Mouse (Mus musculus) MEL (cell line): ENCODE measurements around the gene Dcun1d1. TPM values are rescaled to one million over a fixed set of nuclear protein-coding genes. Genes with fewer than 3 reads are reported as not detected.
A peak's percentile ranks its signal among the peaks of the same experiment; 100 is the strongest.

Experiments
- DNase-seq: peaks from one replicate; pipeline ENCODE4 v3.0.0; 2011; ENCODE audit warnings: low read depth, low spot score
- H3K27ac ChIP-seq: 2 replicates; pipeline ENCODE4 v1.5.1; 2012; ENCODE audit warnings: low read depth, mild to moderate bottlenecking, control low read depth, low read length, moderate library complexity; ENCODE audit not compliant: control insufficient read depth
- H3K27me3 ChIP-seq, 2 experiments: fragments of 150-350 bp in 1 of 2; sonication (generic) in 1 of 2; 2 replicates each; pipeline ENCODE4 v1.6.1; 2012; ENCODE audit warnings: low read length in 2 of 2, mild to moderate bottlenecking in 2 of 2, improper control_type of control experiment in 1 of 2, moderate library complexity in 1 of 2; ENCODE audit not compliant: insufficient read depth in 2 of 2, control insufficient read depth in 1 of 2
- H3K36me3 ChIP-seq, 2 experiments: 2 replicates each; pipeline ENCODE4 v1.6.1; 2012 to 2014; ENCODE audit warnings: low read length in 2 of 2, improper control_type of control experiment in 1 of 2, inconsistent platforms in 1 of 2, mild to moderate bottlenecking in 1 of 2; ENCODE audit not compliant: insufficient read depth in 2 of 2, control insufficient read depth in 1 of 2
- H3K4me1 ChIP-seq, 2 experiments: fragments of 150-350 bp in 1 of 2; sonication (generic) in 1 of 2; 2 replicates each; pipeline ENCODE4 v1.6.1; 2012; ENCODE audit warnings: low read length in 2 of 2, improper control_type of control experiment in 1 of 2, mild to moderate bottlenecking in 1 of 2; ENCODE audit not compliant: insufficient read depth in 2 of 2, control insufficient read depth in 1 of 2
- H3K4me3 ChIP-seq, 2 experiments: fragments of 150-350 bp in 1 of 2; sonication (generic) in 1 of 2; 2 replicates each; pipeline ENCODE4 v1.5.1; 2012; ENCODE audit warnings: low read depth in 2 of 2, low read length in 2 of 2, mild to moderate bottlenecking in 2 of 2, moderate library complexity in 2 of 2, control low read depth in 1 of 2, improper control_type of control experiment in 1 of 2; ENCODE audit not compliant: control insufficient read depth in 1 of 2, insufficient read depth in 1 of 2
- H3K79me2 ChIP-seq: 2 replicates; pipeline ENCODE4 v1.6.1; 2012; ENCODE audit warnings: mild to moderate bottlenecking, low read length, moderate library complexity; ENCODE audit not compliant: control insufficient read depth, poor library complexity, insufficient read depth
- H3K9ac ChIP-seq: 2 replicates; pipeline ENCODE4 v1.6.1; 2012; ENCODE audit warnings: low read depth, mild to moderate bottlenecking, control low read depth, low read length, moderate library complexity; ENCODE audit not compliant: control insufficient read depth, poor library complexity, severe bottlenecking
- H3K9me3 ChIP-seq: fragments of 150-350 bp; sonication (generic); replicated peaks from 2 replicates; pipeline ENCODE4 v1.6.1; 2012; ENCODE audit warnings: mild to moderate bottlenecking, low read length, improper control_type of control experiment, moderate library complexity; ENCODE audit not compliant: insufficient read depth
- BHLHE40 ChIP-seq: IDR thresholded peaks from 2 replicates; pipeline ENCODE4 v1.6.1; 2012; ENCODE audit warnings: low read depth, mild to moderate bottlenecking, inconsistent platforms, low read length, improper control_type of control experiment, borderline replicate concordance
- E2F4 ChIP-seq: IDR thresholded peaks from 2 replicates; pipeline ENCODE4 v1.6.1; 2011; ENCODE audit warnings: low read depth, low read length, improper control_type of control experiment, borderline replicate concordance
- EP300 ChIP-seq, 2 experiments: IDR thresholded peaks; 2 replicates each; pipeline ENCODE4 v1.6.1; 2011; ENCODE audit warnings: improper control_type of control experiment in 2 of 2, low read length in 2 of 2, low read depth in 1 of 2, mild to moderate bottlenecking in 1 of 2
- ETS1 ChIP-seq: IDR thresholded peaks from 2 replicates; pipeline ENCODE4 v1.6.1; 2012; ENCODE audit warnings: low read depth, mild to moderate bottlenecking, inconsistent platforms, low read length, improper control_type of control experiment, moderate library complexity
- HCFC1 ChIP-seq: IDR thresholded peaks from 2 replicates; pipeline ENCODE4 v1.6.1; 2012; ENCODE audit warnings: low read depth, mild to moderate bottlenecking, inconsistent platforms, low read length, improper control_type of control experiment, moderate library complexity
- JUND ChIP-seq: IDR thresholded peaks from 2 replicates; pipeline ENCODE4 v1.6.1; 2011; ENCODE audit warnings: low read depth, mild to moderate bottlenecking, improper control_type of control experiment, low read length
- KAT2A ChIP-seq: conservative IDR thresholded peaks from 2 replicates; pipeline ENCODE4 v1.6.1; 2012; ENCODE audit warnings: low read depth, low read length, improper control_type of control experiment, inconsistent platforms
- MAX ChIP-seq: IDR thresholded peaks from 2 replicates; pipeline ENCODE4 v1.6.1; 2011; ENCODE audit warnings: low read length, improper control_type of control experiment
- MAZ ChIP-seq: IDR thresholded peaks from 2 replicates; pipeline ENCODE4 v1.6.1; 2012; ENCODE audit warnings: low read depth, mild to moderate bottlenecking, inconsistent platforms, low read length, improper control_type of control experiment
- MXI1 ChIP-seq: IDR thresholded peaks from 2 replicates; pipeline ENCODE4 v1.6.1; 2011; ENCODE audit warnings: mild to moderate bottlenecking, low read depth, low read length, improper control_type of control experiment
- MYC ChIP-seq: IDR thresholded peaks from 2 replicates; pipeline ENCODE4 v1.6.1; 2011; ENCODE audit warnings: low read depth, mild to moderate bottlenecking, low read length, improper control_type of control experiment, moderate library complexity
- NRF1 ChIP-seq: IDR thresholded peaks from 2 replicates; pipeline ENCODE4 v1.6.1; 2014; ENCODE audit warnings: low read depth, mild to moderate bottlenecking, inconsistent platforms, low read length, improper control_type of control experiment, moderate library complexity; ENCODE audit not compliant: poor library complexity, insufficient read depth, severe bottlenecking
- POLR2A ChIP-seq, 2 experiments: IDR thresholded peaks; 2 replicates each; pipeline ENCODE4 v1.6.1; 2011 to 2012; ENCODE audit warnings: low read length in 2 of 2, mild to moderate bottlenecking in 2 of 2, control low read depth in 1 of 2, improper control_type of control experiment in 1 of 2, low read depth in 1 of 2, moderate library complexity in 1 of 2; ENCODE audit not compliant: control insufficient read depth in 1 of 2, insufficient read depth in 1 of 2, poor library complexity in 1 of 2
- POLR2AphosphoS5 ChIP-seq: IDR thresholded peaks from 2 replicates; pipeline ENCODE4 v1.6.1; 2012; ENCODE audit warnings: low read depth, borderline replicate concordance, mild to moderate bottlenecking, inconsistent platforms, low read length, moderate library complexity, mixed read lengths
- SIN3A ChIP-seq: IDR thresholded peaks from 2 replicates; pipeline ENCODE4 v1.6.1; 2012; ENCODE audit warnings: low read length, improper control_type of control experiment, inconsistent platforms
- TAL1 ChIP-seq: IDR thresholded peaks from 2 replicates; pipeline ENCODE4 v1.6.1; 2012; ENCODE audit warnings: mild to moderate bottlenecking, inconsistent platforms, low read length, moderate library complexity, mixed read lengths
- TBP ChIP-seq: IDR thresholded peaks from 2 replicates; pipeline ENCODE4 v1.8.0; 2011; ENCODE audit warnings: low read depth, low read length, improper control_type of control experiment
- TCF12 ChIP-seq: IDR thresholded peaks from 2 replicates; pipeline ENCODE4 v1.6.1; 2014; ENCODE audit warnings: low read depth, mild to moderate bottlenecking, inconsistent platforms, low read length, improper control_type of control experiment, moderate library complexity
- UBTF ChIP-seq: IDR thresholded peaks from 2 replicates; pipeline ENCODE4 v1.6.1; 2012; ENCODE audit warnings: low read depth, mild to moderate bottlenecking, inconsistent platforms, low read length, improper control_type of control experiment, moderate library complexity, borderline replicate concordance; ENCODE audit not compliant: insufficient read depth
- USF1 ChIP-seq: IDR thresholded peaks from 2 replicates; pipeline ENCODE4 v1.6.1; 2014; ENCODE audit warnings: low read depth, mild to moderate bottlenecking, inconsistent platforms, low read length, improper control_type of control experiment, moderate library complexity
- USF2 ChIP-seq, 2 experiments: IDR thresholded peaks; 2 replicates each; pipeline ENCODE4 v1.6.1; 2011 to 2012; ENCODE audit warnings: improper control_type of control experiment in 2 of 2, low read length in 2 of 2, borderline replicate concordance in 1 of 2, inconsistent platforms in 1 of 2, low read depth in 1 of 2, mild to moderate bottlenecking in 1 of 2; ENCODE audit not compliant: insufficient read depth in 1 of 2
- ZC3H11A ChIP-seq: IDR thresholded peaks from 2 replicates; pipeline ENCODE4 v1.6.1; 2012; ENCODE audit warnings: low read depth, mild to moderate bottlenecking, inconsistent platforms, low read length, improper control_type of control experiment
- polyA plus RNA-seq, 2 experiments: library from polyadenylated mRNA; stranded (reverse) in 1 of 2; unstranded in 1 of 2; fragments of >175 nt in 1 of 2; fragments of >200 nt in 1 of 2; gene quantifications; 2 replicates each; pipeline versions ENCODE4 v1.2.1 to v1.2.4; 2012; ENCODE audit warnings: low replicate concordance in 2 of 2, low read depth in 1 of 2; ENCODE audit not compliant: insufficient read length in 2 of 2, insufficient read depth in 1 of 2, missing spikeins in 1 of 2
- total RNA-seq: library from RNA; depleted of rRNA; stranded (reverse); fragments of 300-350 nt; gene quantifications from 2 replicates; pipeline ENCODE4 v1.2.3, GENCODE M21; 2012

The Dcun1d1 gene
- total and polyA plus RNA-seq, 3 experiments, result 20.8 to 35.1 (median 32.7) TPM

DNA sequence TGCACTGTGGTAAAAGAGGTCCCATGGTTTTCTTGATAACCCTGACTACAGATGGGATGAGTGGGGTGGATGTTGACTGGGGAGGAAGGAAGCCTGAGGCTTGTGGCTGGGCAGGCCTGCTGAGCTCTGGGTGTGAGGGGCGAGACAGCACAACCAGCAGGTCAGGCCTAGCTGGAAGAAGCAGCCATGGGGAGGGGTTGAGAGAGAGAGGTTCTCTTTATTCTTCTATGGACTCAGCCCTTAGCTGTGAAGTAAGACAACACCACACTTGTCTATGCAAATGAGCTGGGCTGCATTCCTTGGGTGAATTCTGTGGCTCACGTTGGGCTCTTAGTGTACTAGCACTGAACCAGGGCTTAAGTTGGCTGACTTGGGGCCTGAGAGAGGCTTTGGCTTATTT, 2.8 kb upstream of the Dcun1d1 start:
- Histone ChIP-seq H3K4me3 (no peak overlapping the region), H3K4me1 (no peaks in the 10 kb centered on the region), H3K36me3 (peaks cover 0 to 2% of the 10 kb centered on the region in 2 experiments; a peak in 1 of 4 replicates), H3K9ac (no peak overlapping the region), H3K27me3 (no peaks in the 10 kb centered on the region), H3K9me3 (no peaks in the 10 kb centered on the region), H3K79me2 (peaks cover 5% of the 10 kb centered on the region), H3K27ac (no peak overlapping the region)
- DNase-seq, result no peak
- TF ChIP-seq JUND, result no peak
- TF ChIP-seq E2F4, result no peak
- no peak for TF ChIP-seq MAX
- TF ChIP-seq ETS1, result no peak
- TF ChIP-seq POLR2A (IDR thresholded peaks at IDR 0.05; ENCODE audit: control insufficient read depth in 1 of 2, insufficient read depth in 1 of 2, low read depth in 1 of 2, low read length in 2 of 2, poor library complexity in 1 of 2), result no peak
- no peak for TF ChIP-seq BHLHE40
- no peak for TF ChIP-seq EP300 (IDR thresholded peaks at IDR 0.05; ENCODE audit: low read depth in 1 of 2, low read length in 2 of 2)
- no peak for TF ChIP-seq ZC3H11A
- no peak for TF ChIP-seq HCFC1
- TF ChIP-seq TCF12, result no peak
- no peak for TF ChIP-seq UBTF
- no peak for TF ChIP-seq USF2 (IDR thresholded peaks at IDR 0.05; ENCODE audit: borderline replicate concordance in 1 of 2, insufficient read depth in 1 of 2, low read depth in 1 of 2, low read length in 2 of 2)
- no peak for TF ChIP-seq KAT2A
- no peak for TF ChIP-seq MXI1

DNA sequence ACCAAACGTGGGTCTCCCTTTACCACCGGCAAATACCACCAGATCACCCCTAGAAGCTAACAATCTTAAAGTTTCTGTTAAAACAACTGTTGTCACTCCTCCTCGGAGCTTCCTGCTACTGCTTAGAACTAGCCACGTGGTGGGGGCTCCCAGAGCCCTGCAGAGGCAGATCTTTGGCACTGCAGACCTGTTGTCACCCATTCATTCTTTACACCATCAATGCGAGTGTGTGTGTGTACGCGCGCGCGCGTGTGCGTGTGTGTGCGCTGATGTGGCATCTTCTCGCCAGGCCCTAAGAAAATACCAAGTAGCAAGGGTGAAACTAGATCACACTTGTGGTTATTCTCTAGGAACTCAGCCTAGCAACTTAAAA, 3.9 kb downstream of the Dcun1d1 start:
- TF ChIP-seq MXI1 (peak; percentile 99), TAL1 (no peak), MAX (peak; percentile 95), POLR2AphosphoS5 (no peak), MAZ (no peak), NRF1 (peak; percentile 41; the same call in 1 of the 2 replicates), TBP (peak; percentile 76), USF1 (peak; percentile 82), MYC (peak; percentile 97), SIN3A (peak; percentile 90), HCFC1 (no peak), POLR2A (IDR thresholded peaks at IDR 0.05; ENCODE audit: control insufficient read depth in 1 of 2, insufficient read depth in 1 of 2, low read depth in 1 of 2, low read length in 2 of 2, poor library complexity in 1 of 2) (peak in 1 of 2 experiments; percentile 64; a peak in 2 of 4 replicates)
- peak overlapping the region; percentile 91 for H3K9ac ChIP-seq

More for the DNA sequence above, 3.9 kb downstream of the Dcun1d1 start:
- Histone ChIP-seq H3K4me1 (peaks cover 8 to 11% of the 10 kb centered on the region in 2 experiments), H3K27me3 (no peaks in the 10 kb centered on the region), H3K9me3 (no peaks in the 10 kb centered on the region), H3K36me3 (peaks cover 0 to 33% of the 10 kb centered on the region in 2 experiments; a peak in 2 of 4 replicates), H3K27ac (peak overlapping the region; percentile 84), H3K4me3 (peak overlapping the region; percentile 86 to 92), H3K79me2 (peaks cover 53% of the 10 kb centered on the region)
- DNase-seq, result peak; percentile 89
